Mouse (Mus musculus) spleen, adult 2 months (tissue): ENCODE data around the gene Adam1a.

Experiments used
- CTCF ChIP-seq: fragments of 200-500 bp; IDR thresholded peaks from 2 replicates; pipeline ENCODE4 v1.5.1; 2011; ENCODE audit warnings: mild to moderate bottlenecking, inconsistent platforms; ENCODE audit not compliant: insufficient read depth, insufficient read length, insufficient replicate concordance; ENCODE audit errors: extremely low read depth
- POLR2A ChIP-seq: fragments of 200-500 bp; IDR thresholded peaks from 2 replicates; pipeline ENCODE4 v1.6.1; 2011; ENCODE audit warnings: low read depth, low read length, inconsistent platforms

DNA sequence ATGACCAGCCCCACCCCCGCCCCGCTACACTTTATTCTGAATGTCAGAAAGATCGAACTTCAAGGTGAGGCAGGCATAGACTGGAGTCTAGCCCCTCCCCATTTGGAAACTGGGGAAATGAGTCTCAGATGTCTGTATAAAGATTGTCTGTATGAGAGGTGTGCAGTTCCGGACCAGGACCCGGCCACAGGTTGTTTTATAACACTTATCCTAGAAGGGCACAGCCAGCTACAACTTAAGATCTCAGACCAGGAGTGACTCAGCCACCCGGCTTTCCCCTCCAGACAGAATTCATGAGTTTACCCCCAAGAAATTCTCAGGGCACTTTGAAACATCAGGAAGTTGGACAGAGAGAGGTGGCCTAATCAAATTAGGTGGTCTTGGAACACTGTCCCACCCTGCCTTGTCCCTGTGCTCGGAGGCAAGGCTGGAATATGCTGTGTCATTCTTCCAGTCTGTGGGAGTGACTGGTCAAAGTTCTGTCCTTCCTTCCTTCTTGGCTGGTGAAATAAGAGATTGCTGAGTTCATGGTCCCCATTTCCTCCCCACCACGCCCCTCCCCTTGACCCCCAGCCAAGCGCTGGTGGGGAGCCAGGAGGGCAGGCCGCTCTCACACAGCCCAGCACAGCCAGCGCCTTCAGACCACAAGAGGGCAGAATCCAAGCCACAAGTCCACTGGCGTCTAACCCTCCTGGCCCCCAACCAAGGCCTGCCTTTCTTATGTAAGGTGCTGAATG is 38.7 kb upstream of the Adam1a start:
- TF ChIP-seq CTCF (peak; percentile 71; the same call in 1 of the 2 replicates), POLR2A (no peak)
